Mouse (Mus musculus): ENCODE measurements around the gene St6galnac3.

The St6galnac3 gene

DNA sequence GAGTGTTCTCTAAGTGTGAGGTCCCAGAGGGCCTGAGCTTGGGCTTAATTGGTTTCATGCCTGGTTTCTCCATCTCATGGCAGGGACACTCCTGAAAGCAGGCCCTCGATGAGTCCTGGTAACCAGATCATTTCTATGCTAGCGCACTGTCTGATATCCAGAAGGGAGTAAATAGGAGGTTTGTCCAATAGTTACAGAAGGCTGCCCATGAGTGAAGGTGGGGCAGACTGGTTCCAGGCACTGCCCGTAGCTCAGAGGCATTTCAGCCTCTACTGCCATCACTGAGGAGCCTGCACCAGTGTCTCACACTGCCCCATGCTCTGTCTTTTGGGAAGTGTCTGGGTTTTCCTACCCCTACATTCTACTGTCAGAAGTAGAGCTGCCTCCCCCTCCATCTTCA lies 72.1 kb downstream of the St6galnac3 start:
- DNase-seq (ENCODE audit: low spot score): no peak

DNA sequence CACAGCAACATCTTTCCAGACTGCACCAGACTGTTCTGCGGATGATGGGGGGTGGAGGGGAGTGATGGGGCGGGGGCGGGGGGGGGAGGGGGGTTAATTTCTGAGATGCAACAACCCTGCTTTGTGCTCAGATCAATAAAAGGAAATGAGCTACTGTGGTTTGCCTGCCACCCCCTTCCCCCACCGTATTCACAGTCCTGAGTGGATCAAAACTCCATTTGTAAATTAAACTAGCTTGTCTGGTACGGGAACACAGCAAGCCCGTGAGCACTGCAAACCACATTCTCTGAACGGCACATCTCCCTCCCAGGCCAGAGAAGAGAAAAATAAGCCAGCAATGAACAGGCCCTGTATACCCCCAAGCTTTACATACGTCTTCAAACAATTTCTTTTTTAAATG lies 76.3 kb downstream of the St6galnac3 start:
- no peak for DNase-seq (ENCODE audit: low spot score)

DNA sequence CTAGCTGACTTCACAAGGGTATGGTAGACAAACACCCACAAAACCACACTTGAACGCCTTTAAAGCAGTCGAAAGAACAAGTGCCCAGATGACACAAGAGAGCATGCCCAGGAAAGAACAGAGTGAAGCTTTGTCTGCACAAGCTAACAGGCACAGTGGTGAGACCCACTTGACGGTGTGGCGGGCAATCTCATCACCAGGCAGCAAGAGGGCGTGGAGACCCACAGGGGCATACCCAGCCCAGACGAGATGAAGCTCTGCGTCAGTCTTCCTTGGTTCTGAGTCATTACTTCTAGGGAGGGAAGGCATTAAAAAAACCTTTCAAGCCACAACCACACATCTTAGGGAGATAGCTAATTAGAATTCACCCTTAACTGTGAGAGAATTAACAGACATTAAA lies 79.2 kb downstream of the St6galnac3 start:
- DNase-seq (ENCODE audit: low spot score): no peak

DNA sequence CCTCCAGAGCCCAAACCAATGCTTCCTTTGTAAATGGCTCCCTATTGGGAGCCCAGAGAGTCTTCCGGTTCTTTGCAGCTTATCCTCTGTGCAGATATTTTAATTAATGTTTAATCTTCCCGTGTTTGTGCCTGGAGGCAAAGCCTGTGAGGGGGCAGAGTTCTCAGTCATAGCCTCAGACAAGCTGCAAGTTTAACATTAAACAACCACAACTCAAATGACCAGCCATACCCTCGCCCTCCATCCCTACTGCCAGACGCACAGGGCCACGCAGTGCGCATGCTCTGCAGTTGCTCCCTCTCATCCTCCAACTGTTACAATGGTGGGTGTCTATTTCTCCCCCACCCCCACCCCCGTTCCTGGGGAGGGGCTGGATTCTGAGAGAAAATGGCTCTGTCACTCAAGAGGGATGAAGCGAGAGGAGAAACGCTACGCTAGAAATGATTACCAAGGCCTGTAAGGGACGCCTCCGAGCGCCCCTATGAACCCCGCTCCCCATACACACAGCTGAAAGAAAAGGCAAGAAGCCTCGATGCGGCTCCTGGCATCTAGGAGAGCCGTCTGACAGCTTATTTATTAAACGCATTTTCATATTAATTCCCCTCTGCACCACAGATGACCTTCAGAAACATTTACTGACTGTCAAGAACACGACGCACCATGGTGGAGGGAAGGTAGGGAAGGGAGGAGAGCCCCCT lies 81.0 kb downstream of the St6galnac3 start:
- no peak for DNase-seq (ENCODE audit: low spot score)

DNA sequence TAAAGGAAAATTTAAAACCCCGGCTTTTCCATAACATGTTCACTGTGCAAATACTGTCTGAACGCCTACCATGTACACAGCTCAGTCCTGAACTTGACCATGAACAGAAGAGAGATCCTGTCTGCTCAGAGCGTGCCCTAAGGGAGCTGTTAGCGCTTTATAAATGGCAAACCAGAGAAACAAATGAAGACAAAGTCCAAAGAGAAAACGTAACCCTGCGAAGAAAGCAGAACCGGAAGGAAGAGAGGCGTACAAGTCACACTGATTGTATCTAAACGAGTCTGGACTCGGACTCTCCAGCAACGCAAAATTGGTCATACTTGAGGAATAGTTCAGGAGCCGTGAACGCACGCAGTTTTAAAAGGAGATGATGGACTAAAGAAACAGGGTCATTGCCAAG lies 82.1 kb downstream of the St6galnac3 start:
- DNase-seq (ENCODE audit: low spot score): no peak

DNA sequence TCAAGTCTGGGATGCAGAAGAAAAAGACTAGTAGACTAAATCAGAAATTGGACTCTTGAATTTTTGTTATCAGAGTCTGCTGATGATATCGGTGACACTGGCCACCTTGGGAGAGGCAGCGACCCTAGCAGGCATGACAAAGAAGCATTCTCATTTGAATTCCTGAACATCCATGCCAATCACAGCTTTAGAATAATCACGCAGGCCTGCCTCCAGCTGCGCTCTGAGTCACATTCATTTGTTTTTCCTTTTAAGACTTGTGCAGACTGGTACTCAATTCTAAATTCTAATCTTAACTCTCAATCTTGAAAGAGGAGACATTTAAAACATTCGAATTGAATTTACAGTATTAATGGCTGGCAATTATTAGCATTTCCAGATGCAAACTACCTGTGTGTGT lies 83.2 kb downstream of the St6galnac3 start:
- DNase-seq (ENCODE audit: low spot score): no peak

DNA sequence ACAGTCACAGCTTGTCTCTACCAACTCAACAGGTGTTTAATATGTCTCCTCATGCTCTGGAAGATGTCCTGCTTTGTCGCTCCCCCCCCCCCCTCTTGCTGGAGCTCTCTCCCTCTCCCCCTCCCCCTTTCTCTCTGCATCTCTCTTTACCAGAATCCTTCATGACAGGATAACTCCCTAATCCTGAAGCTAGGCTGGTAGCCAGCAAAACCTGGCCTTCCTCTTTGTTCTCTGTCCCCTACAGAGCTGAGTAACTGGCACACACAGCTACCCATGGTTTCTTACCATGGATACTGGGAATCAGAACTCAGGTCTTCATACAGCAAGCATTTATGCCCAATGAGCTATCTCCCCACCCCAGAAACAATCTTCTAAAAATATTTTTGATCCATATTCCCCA lies 87.6 kb downstream of the St6galnac3 start:
- DNase-seq (ENCODE audit: low spot score): no peak

DNA sequence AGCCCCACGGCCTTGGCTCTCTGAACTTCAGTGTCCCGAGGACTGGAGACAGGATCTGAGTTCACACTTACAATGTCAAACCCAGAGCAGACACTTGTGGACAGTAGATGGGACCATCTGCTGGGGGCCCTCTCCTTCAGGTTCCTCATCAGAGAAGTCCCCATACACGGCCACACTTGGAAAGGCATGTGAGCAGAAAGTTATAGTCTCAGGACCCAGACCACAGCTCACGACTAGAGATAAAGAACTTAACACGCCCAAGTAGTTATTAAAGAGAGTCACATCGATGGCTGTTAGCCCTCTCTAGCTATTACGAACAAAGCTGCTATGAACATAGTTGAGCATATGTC lies 88.2 kb downstream of the St6galnac3 start:
- no peak for DNase-seq (ENCODE audit: low spot score)

DNA sequence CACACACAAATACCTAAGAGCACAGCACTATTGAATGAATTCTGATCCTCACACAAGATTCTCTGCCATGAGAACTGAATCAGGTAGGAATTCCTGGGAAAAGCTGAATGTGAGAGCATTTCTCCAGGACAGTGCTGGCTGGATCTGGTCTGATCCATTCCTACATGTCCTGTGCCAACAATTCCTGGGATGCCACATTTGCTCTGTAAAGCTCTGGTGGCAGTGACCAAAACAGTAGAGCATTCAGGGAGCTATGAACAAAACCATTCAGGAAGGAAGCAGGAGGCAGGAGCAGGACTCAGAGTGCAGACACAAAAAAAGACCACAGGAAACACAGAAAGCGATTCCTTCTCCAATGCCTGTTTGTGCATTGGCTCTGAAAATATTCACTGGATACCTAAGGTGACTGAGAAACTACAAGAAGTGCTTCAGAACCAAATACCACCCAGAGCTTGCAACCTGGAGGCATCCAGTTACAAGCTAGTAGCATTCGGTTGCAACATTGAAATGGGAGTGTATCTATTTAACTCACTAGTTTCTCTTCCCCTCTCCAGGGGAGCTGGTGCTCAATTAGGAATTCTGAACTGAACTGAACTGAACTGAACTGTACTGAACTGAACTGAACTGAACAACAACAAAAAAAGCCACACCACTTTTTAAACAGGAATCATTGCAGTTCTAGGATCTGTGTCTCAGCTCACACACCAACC lies 88.7 kb downstream of the St6galnac3 start:
- DNase-seq (ENCODE audit: low spot score): no peak

DNA sequence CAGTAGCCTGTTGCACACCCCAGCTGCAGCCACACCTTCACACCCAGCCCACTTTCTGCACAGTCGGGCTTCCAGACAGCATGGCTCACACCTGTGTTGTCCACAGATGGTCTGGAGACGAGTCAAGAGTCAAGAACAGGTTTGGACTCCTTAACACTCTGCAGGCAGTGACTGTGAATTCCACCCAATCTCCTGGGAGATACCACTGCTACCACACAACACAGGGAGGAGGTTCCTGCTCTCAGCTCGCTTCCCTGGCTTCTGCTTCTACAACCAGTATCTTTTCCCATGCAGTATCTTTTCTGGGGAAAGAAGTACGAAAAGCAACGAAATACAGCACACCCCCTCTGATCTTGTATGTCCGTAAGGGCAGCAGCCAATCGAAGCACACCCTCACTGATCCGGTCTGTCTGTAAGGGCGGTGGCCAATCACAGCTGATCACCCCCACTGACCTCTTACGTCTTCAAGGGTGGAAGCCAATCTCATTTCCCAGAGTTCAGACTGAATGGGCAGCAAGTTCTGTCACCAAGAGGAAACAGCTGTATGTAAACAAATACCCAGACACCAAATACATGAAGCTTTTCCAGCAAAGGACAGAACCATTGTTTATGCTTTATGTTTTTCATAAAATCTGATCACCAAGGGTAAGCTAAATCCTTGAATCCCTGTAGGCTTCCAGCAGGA lies 92.8 kb downstream of the St6galnac3 start:
- DNase-seq (ENCODE audit: low spot score): no peak

DNA sequence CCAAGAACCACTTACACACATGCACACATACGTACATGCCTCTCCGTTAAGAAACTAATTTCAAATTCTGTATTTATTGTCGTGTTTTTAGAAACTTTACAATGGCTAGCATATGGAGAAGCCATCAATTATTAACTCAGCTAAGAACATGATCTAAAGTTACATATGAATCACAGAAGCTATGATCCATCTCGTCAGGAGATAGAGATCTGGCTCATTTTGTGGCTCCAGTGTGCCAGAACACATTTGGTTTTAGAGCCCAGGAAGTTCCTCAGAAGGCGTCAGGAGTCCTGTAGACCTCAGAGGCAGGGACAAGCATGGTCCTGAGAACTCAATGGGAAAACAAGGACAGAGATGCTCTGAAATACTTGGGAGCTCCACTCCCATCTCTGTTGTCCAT lies 98.7 kb downstream of the St6galnac3 start:
- DNase-seq (ENCODE audit: low spot score): no peak

DNA sequence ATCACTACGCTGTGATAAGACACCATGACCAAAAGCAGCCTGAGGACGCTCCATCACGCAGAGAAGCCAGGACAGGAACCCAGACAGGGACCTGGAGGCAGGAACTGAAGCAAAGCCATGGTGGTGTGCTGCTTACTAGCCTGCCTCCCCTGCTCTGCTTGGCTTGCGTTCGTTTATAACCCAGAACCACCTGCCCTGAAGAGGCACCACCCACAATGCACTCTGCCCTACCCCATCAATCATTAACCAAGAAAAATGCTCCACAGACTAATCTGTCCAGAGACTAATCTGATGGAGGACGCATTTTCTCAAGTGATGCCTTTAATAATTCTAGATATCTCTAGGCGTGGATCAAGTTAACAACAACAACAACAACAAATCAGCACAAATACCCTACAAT lies 106.0 kb downstream of the St6galnac3 start:
- DNase-seq (ENCODE audit: low spot score): no peak

DNA sequence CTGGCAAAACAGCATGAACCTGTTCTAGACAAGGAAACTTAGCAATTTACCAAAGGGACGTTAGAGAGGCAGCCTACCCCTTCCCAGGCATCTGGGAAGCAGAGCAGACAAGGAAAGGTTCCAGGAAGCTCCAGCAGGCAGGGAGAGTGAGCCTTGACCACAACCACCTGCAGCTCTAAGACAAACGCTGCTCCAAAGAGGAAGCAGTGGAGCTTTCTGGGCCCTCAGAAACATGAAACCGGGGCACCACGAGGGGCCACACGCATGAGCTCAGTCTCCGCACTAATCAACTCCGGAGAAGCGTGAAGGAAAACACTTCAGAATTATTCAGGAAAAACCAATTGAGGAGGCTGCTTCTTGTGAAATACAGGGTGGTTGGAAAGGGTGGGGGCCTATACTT lies 108.1 kb downstream of the St6galnac3 start:
- DNase-seq (ENCODE audit: low spot score): no peak

DNA sequence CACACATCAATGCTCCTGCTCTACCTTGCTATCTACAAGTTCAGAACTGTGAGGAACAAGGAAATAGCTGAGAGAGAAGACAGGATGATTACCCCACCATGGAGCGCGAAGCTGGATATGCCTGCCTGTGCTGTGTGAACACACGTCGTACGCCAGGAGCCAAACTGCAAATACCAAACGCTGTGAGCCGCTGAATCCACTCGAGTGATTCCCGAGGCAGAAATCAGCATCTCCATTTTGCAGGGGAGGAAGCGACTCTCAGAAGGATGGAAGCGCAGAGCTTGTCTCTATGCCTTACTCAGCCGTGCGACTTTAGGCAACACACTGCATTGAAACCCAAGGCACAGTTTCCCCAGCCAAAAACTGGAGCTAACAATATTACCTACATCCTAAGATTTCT lies 114.7 kb downstream of the St6galnac3 start:
- DNase-seq (ENCODE audit: low spot score): no peak

DNA sequence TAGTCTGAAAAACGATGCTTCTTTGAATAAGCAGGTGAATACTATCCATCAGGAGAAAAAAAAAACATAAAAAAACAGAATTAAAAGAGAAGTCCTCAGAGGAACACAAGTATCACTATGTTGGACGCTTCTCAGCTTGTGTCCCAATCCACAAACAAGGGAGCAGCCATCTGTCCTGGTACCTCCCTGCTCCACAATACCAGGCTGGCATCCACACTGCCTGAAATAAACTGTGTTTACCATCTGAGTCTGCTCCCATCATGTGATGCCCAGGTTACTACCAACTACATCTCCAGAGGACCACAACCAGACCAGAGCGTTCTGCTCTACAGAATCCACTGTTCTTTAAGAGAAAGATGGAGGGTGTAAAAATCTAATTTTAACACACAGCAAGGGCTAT lies 118.6 kb downstream of the St6galnac3 start:
- no peak for DNase-seq (ENCODE audit: low spot score)

DNA sequence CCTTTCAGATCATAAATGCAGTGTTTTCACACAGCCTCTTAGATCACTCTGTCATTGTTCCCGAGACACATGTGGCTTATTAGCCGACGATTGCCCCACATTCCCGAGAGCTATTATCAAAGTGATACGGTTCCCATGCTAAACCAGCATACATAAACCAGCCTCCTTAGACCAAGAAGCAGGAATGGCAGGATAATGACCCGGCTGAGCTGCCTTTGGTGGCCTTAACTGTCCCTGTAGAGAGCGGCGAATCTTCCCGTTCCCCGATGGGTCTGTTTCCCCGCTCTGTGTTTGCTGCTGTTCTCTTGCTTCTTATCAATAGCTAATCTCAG lies 119.2 kb downstream of the St6galnac3 start:
- DNase-seq (ENCODE audit: low spot score): no peak

DNA sequence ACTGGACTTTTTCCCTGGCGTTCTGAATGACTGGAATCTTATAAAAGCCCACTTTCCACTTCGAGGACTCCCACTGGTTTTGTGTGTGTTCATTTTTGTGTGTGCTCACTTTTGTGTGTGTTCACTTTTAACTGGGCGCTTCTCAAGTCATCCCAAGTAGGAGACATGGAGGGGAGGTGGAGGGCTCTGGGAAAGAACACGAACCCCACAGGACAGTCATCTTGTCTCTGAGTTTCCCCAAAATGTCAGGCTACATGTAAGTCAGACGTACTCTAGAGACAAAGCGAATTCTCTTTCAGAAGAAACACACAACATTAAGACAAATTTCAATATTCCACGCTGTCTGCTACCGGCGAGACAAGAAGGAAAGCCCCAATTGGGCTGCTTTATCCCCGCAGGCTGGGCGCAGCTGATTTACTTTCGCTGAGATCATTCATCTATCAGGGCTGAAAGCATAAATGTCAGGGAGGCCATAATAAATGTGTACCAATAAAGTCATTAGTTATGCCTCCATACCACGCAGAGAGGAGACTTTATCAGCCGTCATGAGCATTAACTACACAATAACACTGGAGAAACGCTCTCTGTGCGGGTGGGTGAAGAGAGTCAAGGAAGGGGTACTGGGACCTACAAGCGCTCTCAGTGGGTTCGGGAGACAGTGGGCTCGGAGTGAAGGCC lies 119.7 kb downstream of the St6galnac3 start:
- DNase-seq (ENCODE audit: low spot score): no peak

DNA sequence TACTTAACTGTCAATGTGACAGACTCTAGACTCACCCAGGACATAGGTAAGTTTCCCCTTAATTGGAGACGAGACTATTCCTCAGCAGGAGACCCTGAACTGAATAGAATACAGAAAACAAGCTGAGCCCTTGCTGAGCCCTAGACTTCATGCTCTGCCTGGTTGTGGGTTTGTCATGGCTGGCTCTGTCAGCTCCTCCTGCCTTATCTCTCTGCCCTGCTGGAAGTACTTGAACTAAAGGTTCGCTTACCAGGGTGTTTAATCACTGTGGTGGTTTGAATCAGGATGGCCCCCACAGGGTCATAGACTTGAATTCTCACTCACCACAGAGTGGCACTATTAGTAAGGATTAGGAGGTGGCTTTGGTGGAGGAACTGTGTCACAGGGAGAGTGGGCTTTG lies 125.8 kb downstream of the St6galnac3 start:
- no peak for DNase-seq (ENCODE audit: low spot score)

DNA sequence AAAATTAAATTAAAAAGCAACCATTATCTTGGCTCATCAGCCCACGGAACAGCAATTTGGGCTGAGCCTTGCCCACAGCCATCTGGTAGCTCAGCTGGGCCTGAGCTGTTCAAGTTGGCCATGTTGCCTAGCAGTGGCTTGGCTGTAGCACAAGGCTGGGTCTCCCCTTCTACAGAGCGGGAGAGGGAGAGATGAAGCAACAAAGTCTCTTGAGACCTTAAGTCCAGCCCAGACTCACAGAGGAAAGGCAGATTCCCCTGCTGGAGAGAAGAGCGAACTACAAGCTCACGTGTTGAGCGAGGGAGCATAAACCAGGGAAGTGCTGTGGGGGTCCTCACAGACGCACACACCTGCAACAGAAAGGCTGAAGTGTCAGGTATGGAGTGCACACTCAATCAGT lies 126.3 kb downstream of the St6galnac3 start:
- no peak for DNase-seq (ENCODE audit: low spot score)

DNA sequence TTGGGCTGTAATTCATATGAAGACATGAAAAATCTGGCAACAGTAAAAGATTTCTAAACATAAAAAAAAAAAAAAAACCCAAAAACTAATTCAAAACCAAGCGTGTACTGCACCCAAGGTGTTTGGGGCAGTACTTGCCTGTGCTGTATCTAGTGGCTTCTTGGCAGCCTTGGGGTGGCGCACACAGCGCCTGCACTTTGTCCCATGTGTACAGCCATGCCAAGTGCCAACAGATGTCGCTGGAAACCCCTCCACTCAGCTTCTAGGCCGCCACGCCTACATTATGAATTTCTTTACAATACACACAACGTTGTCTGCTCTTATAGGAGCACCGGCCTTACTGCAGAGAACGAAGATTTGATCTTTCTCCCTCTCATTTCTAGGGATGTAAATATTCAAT lies 130.4 kb downstream of the St6galnac3 start:
- no peak for DNase-seq (ENCODE audit: low spot score)

DNA sequence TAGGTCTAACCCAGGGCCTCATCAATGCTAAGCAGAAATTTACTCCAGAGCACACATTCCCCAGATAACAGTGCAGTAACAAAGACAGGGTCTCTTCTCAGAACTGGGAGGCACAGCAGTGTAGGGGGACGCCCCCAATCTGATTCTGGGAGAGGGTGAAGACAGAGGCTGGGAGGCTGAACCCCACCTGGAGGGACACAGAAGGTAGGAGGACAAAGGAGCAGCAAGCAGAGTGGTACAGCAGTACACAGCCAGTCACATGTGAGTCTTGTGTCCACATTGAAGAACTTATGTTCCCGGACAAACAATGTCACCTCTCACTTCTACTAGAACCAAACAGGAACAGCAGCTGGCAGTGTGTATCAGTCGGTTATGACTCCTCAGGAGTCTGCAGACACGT lies 131.0 kb downstream of the St6galnac3 start:
- DNase-seq (ENCODE audit: low spot score): no peak

DNA sequence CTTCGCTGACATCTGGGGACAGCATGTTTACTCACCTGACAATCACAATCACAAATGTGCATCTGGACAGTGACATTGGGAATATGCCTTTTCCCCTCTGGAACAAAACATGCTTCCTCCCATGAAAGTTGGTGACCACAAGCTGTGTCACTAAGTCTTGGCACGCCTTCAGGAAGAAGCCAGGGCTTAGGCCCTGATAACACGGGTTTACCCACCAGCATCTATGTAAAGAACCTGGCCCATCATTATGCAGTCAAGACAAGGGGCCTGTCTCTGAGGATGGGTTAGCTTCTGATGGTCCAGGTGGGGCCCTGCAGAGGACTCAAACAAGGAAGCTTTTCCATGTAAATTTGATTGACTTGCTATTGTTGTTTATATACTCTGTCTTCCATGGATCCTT lies 131.9 kb downstream of the St6galnac3 start:
- no peak for DNase-seq (ENCODE audit: low spot score)

DNA sequence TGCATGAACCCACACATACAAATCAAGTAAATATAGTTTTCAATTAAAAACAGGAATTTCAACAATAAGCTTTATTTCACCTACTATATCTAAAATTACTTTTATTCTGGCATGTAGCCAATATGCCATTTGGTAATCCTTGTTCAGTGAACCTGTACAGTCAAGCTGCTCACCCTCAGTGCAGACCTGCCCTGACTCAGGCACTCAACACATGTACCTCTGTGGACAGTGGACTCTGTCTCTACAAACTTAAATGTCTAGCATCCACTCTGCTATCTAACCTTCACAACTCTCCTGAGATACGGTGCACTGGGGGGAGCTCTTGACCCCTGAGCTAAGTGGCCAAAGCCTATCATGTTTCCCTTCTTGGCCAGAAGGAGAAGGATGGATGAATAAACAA lies 137.4 kb downstream of the St6galnac3 start:
- no peak for DNase-seq (ENCODE audit: low spot score)

All from ovary, postnatal 10 days (tissue).